Mouse (Mus musculus) liver, embryonic 14.5 days (tissue): Measurements from ENCODE around the gene Clpsl2. TPM values are rescaled to one million over a fixed set of nuclear protein-coding genes. Genes with fewer than 3 reads are reported as not detected.

Experiments
- ATAC-seq: fragments of 200-750 bp; cut with Nextera tagmentation; 2 replicates; pipeline ENCODE4 v1.8.0; 2017; ENCODE audit warnings: moderate number of reproducible peaks, mild to moderate bottlenecking, moderate library complexity; ENCODE audit not compliant: insufficient read depth
- DNase-seq, 3 experiments: peaks; one replicate each; pipeline ENCODE4 v3.0.0-alpha.2; 2012 to 2013; ENCODE audit warnings: low read depth in 3 of 3, low spot score in 3 of 3
- H3K27ac ChIP-seq: fragments of 300-500 bp; sonication (generic); 2 replicates; pipeline ENCODE4 v1.5.1; 2014; ENCODE audit warnings: moderate library complexity, mild to moderate bottlenecking, control low read depth, inconsistent platforms
- H3K27me3 ChIP-seq: fragments of 300-500 bp; sonication (generic); 2 replicates; pipeline ENCODE4 v1.6.1; 2014; ENCODE audit warnings: mild to moderate bottlenecking, low read length, moderate library complexity; ENCODE audit not compliant: control insufficient read depth, insufficient read depth
- H3K36me3 ChIP-seq: fragments of 300-500 bp; sonication (generic); replicated peaks from 2 replicates; pipeline ENCODE4 v1.6.1; 2014; ENCODE audit warnings: low read depth; ENCODE audit not compliant: control insufficient read depth, insufficient read depth
- H3K4me1 ChIP-seq, 2 experiments: fragments of 200-500 bp in 1 of 2; fragments of 300-500 bp in 1 of 2; sonication (generic) in 1 of 2; replicated peaks; 2 replicates each; pipeline ENCODE4 v1.6.1; 2012 to 2014; ENCODE audit warnings: antibody characterized with exemption in 1 of 2, inconsistent platforms in 1 of 2, low read length in 1 of 2; ENCODE audit not compliant: control insufficient read depth in 2 of 2, insufficient read depth in 2 of 2
- H3K4me2 ChIP-seq: fragments of 300-500 bp; sonication (generic); 2 replicates; pipeline ENCODE4 v1.6.1; 2014; ENCODE audit warnings: low read depth, mild to moderate bottlenecking, control low read depth, moderate library complexity
- H3K4me3 ChIP-seq, 2 experiments: fragments of 200-500 bp in 1 of 2; fragments of 300-500 bp in 1 of 2; sonication (generic) in 1 of 2; 2 replicates each; pipeline ENCODE4 v1.5.1; 2012 to 2014; ENCODE audit warnings: low read depth in 2 of 2, low read length in 2 of 2, mild to moderate bottlenecking in 2 of 2, control low read depth in 1 of 2, inconsistent platforms in 1 of 2, moderate library complexity in 1 of 2; ENCODE audit not compliant: insufficient read depth in 1 of 2
- H3K9ac ChIP-seq: fragments of 300-500 bp; sonication (generic); replicated peaks from 2 replicates; pipeline ENCODE4 v1.6.1; 2014; ENCODE audit warnings: mild to moderate bottlenecking, control low read depth, moderate library complexity
- H3K9me3 ChIP-seq: fragments of 300-500 bp; sonication (generic); 2 replicates; pipeline ENCODE4 v1.6.1; 2016; ENCODE audit warnings: low read length, mixed read lengths; ENCODE audit not compliant: control insufficient read depth
- CTCF ChIP-seq: IDR thresholded peaks from 2 replicates; pipeline ENCODE4 v1.5.1; 2016; ENCODE audit warnings: antibody characterized with exemption, low read depth, control low read depth
- EP300 ChIP-seq: IDR thresholded peaks from 2 replicates; pipeline ENCODE4 v1.6.1; 2016; ENCODE audit warnings: antibody characterized with exemption, low read depth
- WGBS: fragments of 180-500 bp; shearing (Covaris S2); extraction: QIAGEN DNeasy Blood & Tissue Kit; methylation state at CpG from one replicate; pipeline ENCODE4 v1.1.7; 2014; ENCODE audit not compliant: insufficient replicate concordance; 5-methylcytosine and 5-hydroxymethylcytosine counted together
- polyA plus RNA-seq, 2 experiments: library from polyadenylated mRNA; depleted of rRNA in 1 of 2; stranded (reverse) in 1 of 2; unstranded in 1 of 2; fragments of >200 nt; fragmentation: Nextera tagmentation in 1 of 2; extraction: Ambion mirVana in 1 of 2; gene quantifications; 2 replicates each; pipeline versions ENCODE4 v1.2.1 to v1.2.3; 2012 to 2014

Clpsl2 gene
- polyA plus RNA-seq, 2 experiments = not detected

GRCm38 (mm10) chr17:28521071-28521726 is 28.0 kb upstream of the Clpsl2 start:
- Histone ChIP-seq H3K4me1 (peaks cover 0 to 9% of the 10 kb centered on the region in 2 experiments; a peak in 2 of 4 replicates), H3K9me3 (no peaks in the 10 kb centered on the region), H3K4me2 (no peak overlapping the region), H3K27ac (no peak overlapping the region), H3K4me3 (no peak overlapping the region), H3K27me3 (peaks cover 26% of the 10 kb centered on the region), H3K9ac (no peak overlapping the region), H3K36me3 (no peaks in the 10 kb centered on the region)
- WGBS = 47% methylated on average over 5 of the region's 5 CpGs
- ATAC-seq = no peak
- DNase-seq = no peak
- TF ChIP-seq CTCF (no peak), EP300 (no peak)

- no peak for TF ChIP-seq EP300
- Histone ChIP-seq H3K9ac (no peak overlapping the region), H3K4me3 (no peak overlapping the region), H3K27ac (no peak overlapping the region), H3K27me3 (peaks cover 24% of the 10 kb centered on the region), H3K4me1 (peaks cover 0 to 9% of the 10 kb centered on the region in 2 experiments; a peak in 2 of 4 replicates), H3K4me2 (no peak overlapping the region; the same call in 1 of the 2 replicates), H3K9me3 (no peaks in the 10 kb centered on the region), H3K36me3 (no peaks in the 10 kb centered on the region)
- DNase-seq = no peak
- 40% methylated on average over 6 of the region's 6 CpGs for WGBS
- no peak for ATAC-seq
Observed at GRCm38 (mm10) chr17:28521920-28522319, 27.3 kb upstream of the Clpsl2 start.

GRCm38 (mm10) chr17:28522623-28523354 is 26.4 kb upstream of the Clpsl2 start:
- H3K4me3 ChIP-seq = peak overlapping the region; percentile 45 to 60
- under 1% methylated on average over 59 of the region's 66 CpGs for WGBS
- no peaks in the 10 kb centered on the region for H3K36me3 ChIP-seq
- H3K9ac ChIP-seq = no peak overlapping the region
- TF ChIP-seq EP300 (no peak), CTCF (no peak)
- H3K27me3 ChIP-seq = peaks cover 16% of the 10 kb centered on the region
- peaks cover 0 to 16% of the 10 kb centered on the region in 2 experiments; a peak in 2 of 4 replicates for H3K4me1 ChIP-seq
- H3K27ac ChIP-seq = no peak overlapping the region
- DNase-seq (peak; percentile 44 to 51 (median 47)), ATAC-seq (peak; percentile 70)
- H3K9me3 ChIP-seq = no peaks in the 10 kb centered on the region
- peak overlapping the region; percentile 62 for H3K4me2 ChIP-seq

- 4% methylated on average over 28 of the region's 28 CpGs for WGBS
- TF ChIP-seq CTCF = no peak
- no peak for TF ChIP-seq EP300
- Histone ChIP-seq H3K27ac (no peak overlapping the region), H3K9me3 (no peaks in the 10 kb centered on the region), H3K9ac (no peak overlapping the region), H3K4me1 (peaks cover 0 to 15% of the 10 kb centered on the region in 2 experiments; a peak in 2 of 4 replicates), H3K27me3 (peaks cover 13% of the 10 kb centered on the region), H3K4me3 (peak overlapping the region; percentile 45 to 51), H3K36me3 (no peaks in the 10 kb centered on the region), H3K4me2 (peak overlapping the region; percentile 62)
- DNase-seq (no peak), ATAC-seq (no peak)
Observed at GRCm38 (mm10) chr17:28523355-28524008, 25.7 kb upstream of the Clpsl2 start.
